Mouse (Mus musculus): ENCODE results near the gene Col8a2.

Col8a2 gene

DNA sequence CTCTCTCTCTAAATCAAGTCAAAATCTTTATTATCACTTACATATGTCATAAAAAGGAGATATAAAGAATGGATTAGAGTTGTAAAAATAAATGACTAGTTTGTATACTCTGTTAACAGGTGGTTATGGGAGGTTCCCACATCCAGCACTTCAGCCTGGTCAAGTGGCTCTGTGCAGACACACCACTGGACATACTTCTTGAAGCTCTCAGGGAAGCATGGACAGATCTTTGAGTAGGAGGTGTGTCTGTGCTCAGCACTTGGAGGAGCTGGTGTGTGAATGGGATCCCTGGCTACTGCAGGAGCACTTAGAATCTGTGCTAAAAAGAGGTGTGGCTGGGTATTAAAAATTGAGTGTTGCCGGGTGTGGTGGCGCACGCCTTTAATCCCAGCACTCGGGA lies 43.7 kb downstream of the Col8a2 start:
- no peak for DNase-seq (ENCODE audit: low spot score in 2 of 2)

DNA sequence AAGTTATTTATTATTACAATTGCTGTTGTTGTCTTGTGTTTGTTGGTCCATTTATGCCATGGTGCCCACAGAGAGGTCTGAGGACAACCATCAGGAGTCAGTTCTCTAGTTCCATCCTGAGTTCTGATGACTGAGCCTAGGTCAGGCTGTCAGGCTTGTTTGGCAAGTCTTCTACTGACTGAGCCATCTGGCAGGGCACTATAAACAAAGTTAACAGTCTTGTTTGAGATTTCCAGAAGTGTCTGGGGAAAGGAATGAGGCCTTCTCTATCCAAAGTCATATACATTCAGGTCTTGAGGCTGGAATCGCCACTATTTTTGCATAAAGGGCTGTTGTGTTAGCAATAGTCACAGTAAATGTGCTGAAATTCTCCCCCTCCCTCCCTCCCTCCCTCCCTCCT lies 45.2 kb downstream of the Col8a2 start:
- DNase-seq (ENCODE audit: low spot score in 2 of 2), result no peak

DNA sequence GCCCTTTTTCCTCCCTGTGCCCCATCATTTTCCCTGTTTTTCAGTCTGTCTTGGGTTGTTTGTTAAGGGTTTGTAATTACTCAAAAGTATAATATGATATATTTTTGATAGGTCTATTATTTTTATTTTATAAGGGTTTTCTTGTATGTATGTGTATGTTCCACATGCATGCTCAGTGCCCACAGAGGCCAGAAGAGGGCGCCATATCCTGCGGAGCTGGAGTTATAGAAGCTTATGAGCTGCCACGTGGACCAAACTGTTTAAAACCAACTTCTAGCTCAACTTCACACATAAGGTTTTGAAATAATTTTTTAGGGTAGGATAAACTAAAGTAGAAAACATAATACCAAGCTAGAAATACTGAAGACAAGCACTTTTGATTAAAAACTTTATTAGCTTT lies 45.8 kb downstream of the Col8a2 start:
- no peak for DNase-seq (ENCODE audit: low spot score in 2 of 2)

DNA sequence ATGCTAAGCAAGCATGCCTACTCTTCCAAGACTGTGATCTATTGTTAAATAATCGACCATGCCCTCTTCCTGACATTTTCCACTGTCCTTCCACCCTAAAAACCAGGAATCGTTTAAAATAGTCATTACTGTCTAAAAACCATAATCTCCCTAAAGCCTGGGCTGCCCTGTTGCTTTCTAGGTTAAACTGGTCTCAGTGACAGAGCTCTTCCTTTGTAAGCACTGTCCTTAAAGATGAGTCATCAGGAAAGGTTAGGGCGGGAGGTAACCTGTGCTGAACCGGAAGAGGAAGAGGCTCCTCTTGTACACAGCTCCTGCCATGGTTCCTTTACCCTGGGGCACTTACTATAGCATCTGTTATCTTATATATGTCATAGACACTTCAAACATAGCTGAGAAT lies 52.9 kb downstream of the Col8a2 start:
- no peak for DNase-seq (ENCODE audit: low spot score in 2 of 2)

GRCm38 (mm10) chr4:126343451-126343850 lies 56.9 kb downstream of the Col8a2 start:
- no peak for DNase-seq (ENCODE audit: low spot score in 2 of 2)

DNA sequence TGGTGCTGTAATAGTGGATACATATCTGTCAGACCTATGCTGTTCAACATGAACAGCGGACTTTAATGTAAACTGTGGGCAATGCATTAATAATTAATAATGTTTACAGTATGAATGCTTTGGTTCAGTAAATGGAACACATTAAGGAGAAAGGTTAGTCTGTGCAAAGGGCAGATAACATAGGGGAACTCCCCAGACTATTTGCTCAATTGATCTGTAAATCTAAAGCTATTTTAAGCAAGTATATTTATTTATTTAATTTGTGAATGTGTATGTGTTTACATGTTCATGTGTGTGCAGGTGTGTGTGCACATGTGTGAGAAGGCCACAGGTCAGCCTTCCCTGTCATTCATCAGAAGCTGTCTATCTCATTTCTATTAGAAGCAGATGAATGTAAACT lies 73.5 kb downstream of the Col8a2 start:
- DNase-seq (ENCODE audit: low spot score in 2 of 2), result no peak
